Mouse (Mus musculus): Measurements from ENCODE around the gene Rnf7.
"Not testable (repeated sequence)": the region's sequence is repeated elsewhere in the genome, so short reads cannot be mapped to it uniquely, and the experiment has no call there.

Rnf7 gene

GRCm38 (mm10) chr9:96478071-96478888 is at the start of gene Rnf7:
Rnf7 (minus strand) TSS chr9:96478675.
- peak; percentile 99 for DNase-seq

GRCm38 (mm10) chr9:96526011-96526410 is 47.5 kb upstream of the Rnf7 start:
- no peak for DNase-seq

DNA sequence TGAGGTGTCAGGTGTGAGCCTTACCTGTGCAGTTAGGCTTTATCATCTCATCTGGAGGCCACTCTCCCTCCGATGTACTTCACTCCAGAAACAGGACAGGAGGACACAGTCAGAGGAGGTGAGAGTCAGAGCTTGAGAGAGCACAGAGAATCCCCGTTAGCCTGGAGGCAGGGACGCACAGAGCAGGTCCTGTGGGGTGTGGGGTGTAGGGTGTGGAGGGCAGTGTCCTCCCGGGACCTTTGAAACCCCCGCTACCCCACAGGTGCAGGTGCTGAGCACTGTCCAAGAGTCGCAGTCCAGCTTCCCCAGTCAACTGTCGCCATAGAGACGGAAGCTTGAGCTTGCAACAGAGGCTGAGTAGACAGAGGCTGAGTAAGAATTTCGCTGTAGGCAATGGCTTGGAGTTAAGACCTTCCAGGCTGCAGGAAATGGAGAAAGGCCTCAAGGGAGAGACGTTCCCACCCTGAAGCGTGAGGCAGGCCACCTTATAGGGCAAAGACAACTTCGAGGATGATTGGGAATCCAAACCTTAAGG is 46.6 kb upstream of the Rnf7 start, which contains the start of gene Gm28729:
Gene Gm28729 (minus strand): TSS at position 293 of the 535 bp plus-strand sequence.
- DNase-seq = peak; percentile 12

DNA sequence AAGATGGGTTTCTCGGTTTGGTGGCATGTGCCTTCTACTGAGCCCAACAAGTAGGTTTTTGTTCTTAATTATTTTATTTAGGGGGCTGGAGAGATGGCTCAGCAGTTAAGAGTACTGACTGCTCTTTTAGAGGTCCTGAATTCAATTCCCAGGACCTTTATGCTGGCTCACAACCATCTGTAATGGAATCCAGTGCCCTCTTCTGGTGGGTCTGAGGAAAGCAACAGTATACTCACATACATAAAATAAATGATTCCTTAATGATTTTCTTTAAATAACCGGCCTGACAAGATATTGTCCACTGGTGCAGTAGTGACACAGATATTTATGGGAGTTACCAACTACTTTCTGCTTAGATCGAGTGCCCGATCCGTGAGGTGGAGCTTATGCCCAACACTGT is 44.7 kb upstream of the Rnf7 start:
- no peak for DNase-seq

DNA sequence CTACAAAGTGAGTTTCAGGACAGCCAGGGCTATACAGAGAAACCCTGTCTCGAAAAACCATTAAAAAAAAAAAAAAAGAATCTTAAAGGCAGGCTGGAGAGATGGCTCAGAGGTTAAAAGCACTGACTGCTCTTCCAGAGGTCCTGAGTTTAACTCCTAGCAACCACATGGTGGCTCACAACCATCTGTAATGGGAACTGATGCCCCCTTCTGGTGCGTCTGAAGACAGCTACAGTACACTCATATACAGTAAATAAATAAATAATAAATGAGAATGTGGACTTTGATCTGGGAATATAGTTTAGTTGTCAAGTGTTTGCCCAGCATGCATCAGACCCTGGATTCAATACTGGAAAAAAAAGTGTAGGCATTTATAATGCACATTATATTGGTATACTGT is 43.1 kb upstream of the Rnf7 start:
- DNase-seq = not testable (repeated sequence)

DNA sequence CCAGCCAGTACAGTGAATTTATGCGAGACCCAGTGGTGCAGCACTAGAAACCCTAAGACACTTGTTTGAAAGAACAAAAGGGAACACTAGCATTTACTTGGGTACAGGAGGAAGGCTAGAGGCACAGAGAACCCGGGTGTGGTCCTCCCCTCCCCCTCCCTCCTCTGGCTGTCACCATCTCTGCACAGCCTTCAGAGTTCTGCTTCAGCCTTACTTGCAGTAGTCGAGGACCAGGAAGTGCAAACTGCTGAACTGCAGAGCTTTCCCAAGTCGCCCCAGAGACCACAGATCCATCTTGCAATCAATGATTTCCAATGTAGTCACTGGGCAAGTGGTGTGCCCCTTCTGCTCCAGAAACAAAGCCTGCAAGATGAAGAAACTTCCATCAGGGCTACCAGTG is 39.0 kb upstream of the Rnf7 start:
- peak; percentile 23 for DNase-seq

GRCm38 (mm10) chr9:96516806-96517205 is 38.3 kb upstream of the Rnf7 start:
- no peak for DNase-seq

- DNase-seq = no peak
Observed at GRCm38 (mm10) chr9:96515737-96516136, 37.3 kb upstream of the Rnf7 start.

- no peak for DNase-seq
Observed at GRCm38 (mm10) chr9:96514278-96514677, 35.8 kb upstream of the Rnf7 start.

- peak; percentile 37 for DNase-seq
Observed at GRCm38 (mm10) chr9:96506011-96506498, 27.6 kb upstream of the Rnf7 start.

DNA sequence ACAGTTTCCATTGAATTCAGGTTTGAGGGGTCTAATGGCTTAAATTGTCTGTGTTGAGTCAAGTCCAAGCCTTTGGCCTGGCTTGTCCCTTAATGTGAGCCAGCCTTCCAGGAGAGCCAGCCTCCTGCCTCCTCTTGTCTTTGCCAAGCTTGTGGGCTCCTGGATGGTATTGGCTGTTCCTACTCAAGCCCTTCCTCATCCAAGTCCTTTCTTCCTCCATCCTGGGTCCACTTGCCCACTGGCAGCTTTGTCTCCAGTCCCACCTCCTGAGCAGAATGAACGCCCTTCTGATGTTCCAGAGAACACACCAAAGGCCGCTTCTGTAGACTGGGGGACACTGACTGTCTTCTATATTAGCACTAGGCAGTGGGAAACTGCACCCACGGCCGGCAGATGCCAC is 26.7 kb upstream of the Rnf7 start:
- DNase-seq = no peak

DNA sequence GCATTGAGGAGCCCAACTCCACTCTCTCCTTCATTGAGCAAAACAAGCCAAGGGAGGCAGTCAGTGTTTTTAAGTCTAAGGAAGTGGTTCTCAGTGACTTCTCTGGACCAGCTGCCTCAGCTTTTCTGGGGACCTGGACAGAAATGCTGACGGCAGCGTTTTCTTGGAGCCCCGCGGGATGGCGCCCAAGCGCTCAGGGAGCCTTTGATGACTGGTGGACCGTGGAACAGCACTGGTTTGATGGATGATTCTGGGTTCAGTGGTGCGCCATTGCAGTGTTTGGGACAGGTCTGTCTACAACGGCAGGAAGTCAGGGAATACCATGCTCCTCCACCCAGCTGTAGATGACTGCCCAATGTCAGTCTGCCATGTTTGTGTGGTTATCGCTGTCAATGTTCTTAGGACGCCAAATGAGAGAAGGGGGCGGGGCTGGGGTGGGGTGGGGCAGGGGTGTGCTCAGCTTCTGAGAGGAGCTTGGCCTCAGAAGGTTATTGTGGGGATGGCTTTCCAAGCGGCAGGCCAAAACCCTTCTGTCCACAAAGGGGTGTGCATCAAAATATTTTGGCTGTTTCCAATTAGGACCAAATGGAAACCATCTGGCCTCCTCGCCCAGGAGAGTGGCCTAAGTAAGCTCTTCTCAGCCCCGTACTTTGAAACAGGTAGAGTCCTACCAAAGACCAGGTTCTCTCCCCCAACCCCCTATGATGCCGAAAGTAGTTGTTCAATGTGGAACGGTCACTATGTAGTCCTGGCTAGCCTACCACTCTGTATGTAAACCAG is 25.8 kb upstream of the Rnf7 start:
- DNase-seq = no peak

- DNase-seq = no peak
Observed at GRCm38 (mm10) chr9:96502856-96503610, 24.6 kb upstream of the Rnf7 start.

GRCm38 (mm10) chr9:96501217-96501616 is 22.7 kb upstream of the Rnf7 start:
- peak; percentile 41 for DNase-seq

DNA sequence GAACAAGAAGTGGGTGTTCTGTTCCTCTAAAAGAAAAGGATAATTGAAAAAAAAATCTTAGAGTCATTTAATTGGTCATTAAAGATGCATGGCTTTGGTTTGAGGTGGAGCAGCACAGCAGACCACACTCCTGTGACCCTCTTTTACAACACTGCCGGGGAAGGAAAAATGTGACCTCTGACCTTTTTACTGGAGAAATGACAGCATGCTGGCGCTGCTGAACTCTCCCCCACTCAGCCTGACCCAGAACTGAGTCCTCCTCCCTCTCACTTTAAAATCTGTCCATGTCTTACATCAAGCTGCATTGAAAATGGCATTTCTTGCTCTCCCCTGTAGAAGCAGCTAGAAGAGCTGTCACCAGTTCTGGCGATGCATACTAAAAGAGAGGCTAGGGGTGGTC is 14.7 kb upstream of the Rnf7 start:
- no peak for DNase-seq

GRCm38 (mm10) chr9:96491810-96492209 is 13.3 kb upstream of the Rnf7 start:
- peak; percentile 64 for DNase-seq

DNA sequence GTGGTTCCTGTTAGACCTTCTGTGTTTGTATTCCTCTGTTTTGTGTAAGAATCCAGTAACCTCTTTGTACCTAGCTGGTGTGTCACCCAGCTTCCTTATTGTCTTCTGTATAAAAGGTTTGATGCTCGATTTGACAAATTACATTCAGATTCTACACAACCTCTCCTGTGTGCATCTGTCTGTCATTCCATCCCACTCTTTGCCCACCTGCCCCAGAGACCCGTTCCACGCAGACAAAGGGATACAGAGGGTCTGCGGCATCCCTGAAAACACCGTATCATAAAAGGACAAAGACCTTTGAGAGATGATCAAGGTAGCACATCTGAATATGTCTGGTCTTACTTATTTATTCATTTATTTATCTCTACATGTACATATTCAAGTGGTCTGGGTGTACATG is 9.4 kb upstream of the Rnf7 start:
- DNase-seq = not testable (repeated sequence)

DNA sequence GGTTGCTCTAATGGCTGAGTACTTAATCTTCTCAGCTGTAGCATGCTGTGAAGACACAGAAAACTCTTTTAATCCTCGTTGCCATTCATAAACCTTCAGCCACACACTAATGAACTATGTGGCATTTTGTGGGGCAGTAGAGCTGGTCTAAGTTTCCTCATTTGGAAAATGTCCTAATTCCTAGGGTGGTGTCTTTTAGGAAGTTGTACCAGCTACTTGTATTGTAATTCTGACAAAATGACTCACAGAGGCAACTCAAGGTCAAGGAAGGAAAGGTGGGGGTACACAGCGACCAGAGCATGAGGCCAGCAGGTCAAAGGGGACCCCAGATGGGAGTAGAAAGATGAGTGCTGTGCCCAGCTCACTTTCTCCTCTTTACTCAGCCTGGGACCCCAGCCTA is 5.2 kb upstream of the Rnf7 start:
- no peak for DNase-seq

- DNase-seq = no peak
Observed at GRCm38 (mm10) chr9:96483028-96483427, 4.6 kb upstream of the Rnf7 start.

GRCm38 (mm10) chr9:96472356-96472755 is 6.1 kb downstream of the Rnf7 start:
- no peak for DNase-seq

DNA sequence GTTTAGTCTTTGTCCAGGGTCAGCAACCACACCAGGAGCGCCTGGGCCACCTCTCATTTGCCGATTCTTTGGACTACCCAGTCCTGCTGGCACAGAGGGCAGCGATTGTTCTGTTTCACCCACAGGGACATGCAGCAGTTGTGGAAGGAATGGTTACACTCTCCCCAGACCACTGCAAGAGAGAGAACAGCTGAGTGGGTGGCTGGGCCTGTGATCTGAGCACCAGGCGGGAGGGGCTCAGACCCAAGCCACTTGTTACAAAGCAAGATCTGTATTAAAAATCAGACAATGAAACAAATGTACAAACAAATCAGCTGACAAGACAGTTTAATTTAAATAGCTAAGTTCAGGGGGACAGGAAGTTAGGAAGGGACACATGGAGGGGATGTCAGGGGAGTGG is 6.8 kb downstream of the Rnf7 start:
- DNase-seq = not testable (repeated sequence)

DNA sequence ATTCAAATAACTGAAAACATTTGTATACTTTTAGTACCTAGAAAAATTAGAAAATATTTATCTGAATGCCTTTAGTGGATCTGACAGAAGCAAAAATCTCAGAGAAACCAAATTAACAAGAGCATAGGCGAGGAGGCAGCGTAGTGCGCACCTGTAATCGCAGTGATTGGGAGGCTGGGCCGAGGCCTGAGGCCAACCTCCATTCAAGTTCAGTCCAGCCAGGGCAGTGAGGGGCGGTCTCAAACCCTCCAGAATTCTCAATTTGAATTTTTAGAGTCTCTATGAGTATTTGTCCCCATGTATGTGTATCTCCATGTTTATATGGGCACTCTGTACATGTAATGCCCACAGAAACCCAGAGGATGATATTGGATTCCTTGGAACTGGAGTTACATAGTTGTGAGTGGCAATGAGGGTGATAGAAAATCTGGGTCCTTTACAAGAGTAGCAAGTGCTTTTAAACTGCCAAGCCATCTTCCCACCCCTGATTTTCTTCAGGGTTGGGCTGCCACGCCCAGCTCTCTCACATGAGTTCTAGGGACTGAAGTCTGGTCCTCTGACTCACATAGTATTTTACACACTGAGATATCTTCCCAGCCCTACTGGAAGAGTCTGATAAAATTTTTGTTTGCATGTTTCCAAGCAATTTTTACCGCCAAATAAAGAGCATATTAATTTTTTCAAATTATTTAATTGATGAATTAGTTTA is 8.1 kb downstream of the Rnf7 start:
- DNase-seq = no peak
